ENCODE assay signal across 13 mouse cellular contexts in the genomic region with DNA sequence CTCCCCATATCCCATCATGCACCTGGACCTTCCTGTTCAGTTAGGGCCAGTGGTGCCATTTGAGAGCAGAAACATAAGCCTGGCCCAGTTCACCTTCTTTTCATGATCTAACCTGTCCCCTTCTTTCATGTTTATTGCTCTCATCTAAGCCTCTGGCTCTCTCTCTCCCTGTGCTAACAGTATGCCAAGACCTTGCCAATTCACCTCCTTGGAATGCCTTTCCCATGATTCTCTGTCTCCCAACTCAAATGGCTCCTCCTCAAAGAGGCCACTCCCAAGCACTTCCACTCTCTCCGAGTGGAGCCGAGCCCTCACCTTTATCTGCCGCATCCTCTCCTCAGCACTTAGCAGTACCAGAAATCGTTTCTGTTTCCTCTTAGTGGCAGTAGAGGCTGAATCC.
DNase-seq lines count a peak whose midpoint lies in the region; ATAC-seq and TF ChIP-seq lines count a peak whose summit lies in the region.
"Had no signal": no experiment of that assay in that cellular context is flagged by ENCODE, and none has a peak within 500 bp of the region (broad histone marks: within the 10 kb centered on the region; RNA-seq: fewer than 3 reads in every experiment).

No protein-coding gene starts in this region.

- no peak for ATAC-seq in forebrain, embryonic 13.5 days
- no peak for ATAC-seq in forebrain, embryonic 16.5 days
- ATAC-seq in lung, postnatal 0 days: peak; percentile 72

- 92% methylated on average over 4 of the region's 4 CpGs for WGBS in forebrain, embryonic 13.5 days
- WGBS in forebrain, embryonic 16.5 days: 91% methylated on average over 4 of the region's 4 CpGs
- 61% methylated on average over 4 of the region's 4 CpGs for WGBS in lung, postnatal 0 days
- 92% methylated on average over 4 of the region's 4 CpGs for WGBS in embryonic facial prominence, embryonic 10.5 days

- H3K27me3 ChIP-seq in forebrain, embryonic 13.5 days: no peaks in the 10 kb centered on the region
- H3K27me3 ChIP-seq in forebrain, embryonic 16.5 days (replicated peaks; ENCODE audit: control insufficient read depth, insufficient read depth, low read length): no peaks in the 10 kb centered on the region
- H3K27me3 ChIP-seq in lung, postnatal 0 days (replicated peaks; ENCODE audit: insufficient read depth, low read length): no peaks in the 10 kb centered on the region
- H3K27me3 ChIP-seq in embryonic facial prominence, embryonic 10.5 days (replicated peaks; ENCODE audit: low read depth, poor library complexity, severe bottlenecking): no peaks in the 10 kb centered on the region
- H3K27me3 ChIP-seq: heart, embryonic 15.5 days had no signal

- intact Hi-C loops in left cerebral cortex, postnatal 25 days (cut with DNase I): no loop called here

- no peak for TF ChIP-seq EP300 in lung, postnatal 0 days (IDR thresholded peaks at IDR 0.05)

- no peak overlapping the region for H3K9ac ChIP-seq in forebrain, embryonic 13.5 days
- no peak overlapping the region for H3K9ac ChIP-seq in forebrain, embryonic 16.5 days (replicated peaks; ENCODE audit: low read depth, low read length)
- H3K9ac ChIP-seq in lung, postnatal 0 days (replicated peaks; ENCODE audit: low read depth): no peak overlapping the region
- H3K9ac ChIP-seq: heart, embryonic 15.5 days had no signal

- no peak overlapping the region for H3K4me2 ChIP-seq in forebrain, embryonic 13.5 days
- no peak overlapping the region for H3K4me2 ChIP-seq in forebrain, embryonic 16.5 days (ENCODE audit: low read length)
- H3K4me2 ChIP-seq in lung, postnatal 0 days (replicated peaks; ENCODE audit: low read depth, low read length): no peak overlapping the region
- H3K4me2 ChIP-seq: heart, embryonic 15.5 days had no signal

- H3K9me3 ChIP-seq in forebrain, embryonic 13.5 days (replicated peaks): no peaks in the 10 kb centered on the region
- no peaks in the 10 kb centered on the region for H3K9me3 ChIP-seq in forebrain, embryonic 16.5 days (ENCODE audit: control insufficient read depth, low read length)
- no peaks in the 10 kb centered on the region for H3K9me3 ChIP-seq in lung, postnatal 0 days (ENCODE audit: low read length)
- H3K9me3 ChIP-seq in embryonic facial prominence, embryonic 10.5 days: no peaks in the 10 kb centered on the region
- H3K9me3 ChIP-seq: G1E; heart, embryonic 15.5 days had no signal

- 0 out of 2 replicates have a peak overlapping the region, but pooled peaks have one; percentile 41 for H3K27ac ChIP-seq in forebrain, embryonic 13.5 days
- no peak overlapping the region for H3K27ac ChIP-seq in forebrain, embryonic 16.5 days (ENCODE audit: low read length)
- no peak overlapping the region for H3K27ac ChIP-seq in lung, postnatal 0 days (ENCODE audit: low read length)
- peak overlapping the region; percentile 35; the same call in 1 of the 2 replicates for H3K27ac ChIP-seq in embryonic facial prominence, embryonic 10.5 days (replicated peaks)

- TF ChIP-seq CTCF in lung, postnatal 0 days (IDR thresholded peaks at IDR 0.05): no peak

- peaks cover 80% of the 10 kb centered on the region for H3K4me1 ChIP-seq in forebrain, embryonic 13.5 days
- H3K4me1 ChIP-seq in forebrain, embryonic 16.5 days (replicated peaks; ENCODE audit: control insufficient read depth, insufficient read depth, low read length): peaks cover 48% of the 10 kb centered on the region
- H3K4me1 ChIP-seq in lung, postnatal 0 days (ENCODE audit: insufficient read depth, low read depth, low read length): no peaks in the 10 kb centered on the region
- peaks cover 62% of the 10 kb centered on the region for H3K4me1 ChIP-seq in embryonic facial prominence, embryonic 10.5 days

- peak; percentile 50 for DNase-seq in lung, postnatal 0 days (ENCODE audit: low spot score)
- DNase-seq in lung, postnatal 14 days: no peak
- no peak for DNase-seq in embryonic facial prominence, embryonic 10.5 days (ENCODE audit: low spot score)
- peak; percentile 45 for DNase-seq in lung, postnatal 36 days
- no peak for DNase-seq in B cell, adult 2 months
- DNase-seq in left cerebral cortex, postnatal 25 days (ENCODE audit: low spot score in 2 of 2): no peak
- DNase-seq: cerebellum, adult 2 months; retina, postnatal 1 day had no signal

- no peak overlapping the region for H3K4me3 ChIP-seq in forebrain, embryonic 13.5 days
- no peak overlapping the region for H3K4me3 ChIP-seq in forebrain, embryonic 16.5 days (replicated peaks; ENCODE audit: low read length)
- no peak overlapping the region for H3K4me3 ChIP-seq in lung, postnatal 0 days (ENCODE audit: low read depth, low read length)
- no peak overlapping the region for H3K4me3 ChIP-seq in embryonic facial prominence, embryonic 10.5 days
- H3K4me3 ChIP-seq: heart, embryonic 15.5 days; layer of hippocampus, adult 2 months had no signal

- no peaks in the 10 kb centered on the region for H3K36me3 ChIP-seq in forebrain, embryonic 13.5 days (ENCODE audit: poor library complexity, severe bottlenecking)
- no peaks in the 10 kb centered on the region for H3K36me3 ChIP-seq in forebrain, embryonic 16.5 days (ENCODE audit: control insufficient read depth, insufficient read depth)
- no peaks in the 10 kb centered on the region for H3K36me3 ChIP-seq in lung, postnatal 0 days (ENCODE audit: insufficient read depth, low read length)
- peaks cover 52% of the 10 kb centered on the region for H3K36me3 ChIP-seq in embryonic facial prominence, embryonic 10.5 days (replicated peaks)
- H3K36me3 ChIP-seq: heart, embryonic 15.5 days had no signal

Comparison
In these comparisons a context has a peak if more than half of its experiments do, and no peak if none do; other contexts are left out.
1. H3K27ac ChIP-seq: peak in forebrain, embryonic 13.5 days (single experiment) and embryonic facial prominence, embryonic 10.5 days (single experiment); none in forebrain, embryonic 16.5 days (single experiment) and lung, postnatal 0 days (single experiment).
2. DNase-seq: peak in lung, postnatal 0 days (single experiment) and lung, postnatal 36 days (single experiment); none in lung, postnatal 14 days (single experiment), embryonic facial prominence, embryonic 10.5 days (single experiment), B cell, adult 2 months (0 of 2) and left cerebral cortex, postnatal 25 days (0 of 2).